Comparison of ENCODE assay signal across 8 mouse cellular contexts in the genomic region with DNA sequence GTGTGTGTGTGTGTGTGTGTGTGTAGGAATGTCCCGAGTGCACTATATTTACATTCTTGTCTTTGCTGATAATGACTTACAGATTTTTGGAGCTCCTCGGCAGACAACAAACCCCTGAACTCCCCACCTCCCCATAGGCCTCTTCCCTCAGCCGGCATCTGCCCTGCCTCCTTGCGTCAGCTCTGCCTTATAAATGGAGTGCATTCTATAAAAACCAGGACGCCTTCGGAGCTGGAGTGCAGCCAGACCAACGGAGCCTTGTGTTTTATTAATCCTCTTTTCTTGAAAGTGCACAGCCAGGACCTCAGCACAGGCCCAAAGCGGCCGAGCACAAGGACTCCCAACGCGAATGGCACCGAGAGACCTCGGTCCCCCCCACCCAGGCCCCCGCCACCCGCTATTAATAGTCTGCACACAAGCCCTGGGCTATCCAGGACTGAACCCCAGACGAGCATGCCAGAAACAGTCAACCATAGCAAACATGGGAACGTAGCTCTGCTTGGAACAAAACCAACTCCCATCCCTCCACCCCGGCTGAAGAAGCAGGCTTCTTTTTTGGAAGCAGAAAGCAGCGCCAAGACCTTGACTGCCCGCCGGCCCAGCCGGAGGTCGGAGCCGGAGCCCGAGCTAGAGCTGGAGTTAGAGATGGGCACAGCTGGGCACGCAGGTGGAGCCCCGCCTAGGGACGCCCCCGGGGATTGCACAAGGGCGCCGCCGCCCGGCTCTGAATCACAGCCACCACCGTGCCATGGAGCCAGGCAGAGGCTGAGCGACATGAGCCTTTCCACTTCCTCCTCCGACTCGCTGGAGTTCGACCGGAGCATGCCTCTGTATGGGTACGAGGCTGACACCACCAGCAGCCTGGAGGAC. TPM values are rescaled to one million over a fixed set of nuclear protein-coding genes. Genes with fewer than 3 reads are reported as not detected.
DNase-seq lines count a peak whose midpoint lies in the region; ATAC-seq and TF ChIP-seq lines count a peak whose summit lies in the region.

No protein-coding gene starts in this region.

- peak; percentile 19 for TF ChIP-seq CTCF in ES-Bruce4 (IDR thresholded peaks at IDR 0.05; ENCODE audit: low read depth, low read length)
- peak; percentile 29; the same call in 1 of the 2 replicates for TF ChIP-seq CTCF in cerebellum, adult 2 months (IDR thresholded peaks at IDR 0.05; ENCODE audit: borderline replicate concordance, insufficient read depth, low read depth, low read length)
- peak; percentile 58 for TF ChIP-seq CTCF in forebrain, postnatal 0 days (IDR thresholded peaks at IDR 0.05; ENCODE audit: low read depth)
- TF ChIP-seq CTCF in layer of hippocampus, adult 2 months (conservative IDR thresholded peaks at IDR 0.05), result peak; percentile 82
- TF ChIP-seq CTCF in liver, postnatal 0 days (IDR thresholded peaks at IDR 0.05; ENCODE audit: low read depth), result peak; percentile 40

- H3K27me3 ChIP-seq in ES-Bruce4 (ENCODE audit: control insufficient read depth, insufficient read depth, low read length, poor library complexity, severe bottlenecking), result no peaks in the 10 kb centered on the region
- H3K27me3 ChIP-seq in cerebellum, adult 2 months (ENCODE audit: control insufficient read depth, insufficient read depth, low read length), result no peaks in the 10 kb centered on the region
- no peaks in the 10 kb centered on the region for H3K27me3 ChIP-seq in forebrain, postnatal 0 days (ENCODE audit: insufficient read depth, low read length)
- H3K27me3 ChIP-seq in liver, postnatal 0 days (ENCODE audit: insufficient read depth, low read length), result no peaks in the 10 kb centered on the region
- no peaks in the 10 kb centered on the region for H3K27me3 ChIP-seq in neural tube, embryonic 14.5 days (ENCODE audit: control insufficient read depth, insufficient read depth, low read length)

- WGBS in cerebellum, adult 2 months, result 2% methylated on average over 40 of the region's 40 CpGs
- 3% methylated on average over 40 of the region's 40 CpGs for WGBS in forebrain, postnatal 0 days
- WGBS in liver, postnatal 0 days (ENCODE audit: insufficient replicate concordance), result 29% methylated on average over 40 of the region's 40 CpGs
- 21% methylated on average over 40 of the region's 40 CpGs for WGBS in neural tube, embryonic 14.5 days

- intact Hi-C loops in heart, postnatal 25 days (cut with DNase I), result no loop called here

- TF ChIP-seq EP300 in ES-Bruce4 (IDR thresholded peaks at IDR 0.05; ENCODE audit: insufficient read depth, low read depth, low read length), result no peak
- TF ChIP-seq EP300 in liver, postnatal 0 days (IDR thresholded peaks at IDR 0.05; ENCODE audit: low read depth), result no peak

- peak; percentile 88 for ATAC-seq in forebrain, postnatal 0 days
- peak; percentile 76 for ATAC-seq in liver, postnatal 0 days
- ATAC-seq in neural tube, embryonic 14.5 days (ENCODE audit: low read depth), result peak; percentile 87

- no peaks in the 10 kb centered on the region for H3K36me3 ChIP-seq in ES-Bruce4 (ENCODE audit: control insufficient read depth, insufficient read depth, low read length, poor library complexity, severe bottlenecking)
- H3K36me3 ChIP-seq in forebrain, postnatal 0 days (ENCODE audit: insufficient read depth), result no peaks in the 10 kb centered on the region
- H3K36me3 ChIP-seq in liver, postnatal 0 days (replicated peaks; ENCODE audit: insufficient read depth, low read length), result 0 out of 2 replicates have a peak, but pooled peaks cover 3% of the 10 kb centered on the region
- H3K36me3 ChIP-seq in neural tube, embryonic 14.5 days (ENCODE audit: control insufficient read depth, insufficient read depth, low read length), result no peaks in the 10 kb centered on the region

- no peaks in the 10 kb centered on the region for H3K9me3 ChIP-seq in ES-Bruce4 (replicated peaks; ENCODE audit: control insufficient read depth, insufficient read depth, low read length, poor library complexity, severe bottlenecking)
- H3K9me3 ChIP-seq in forebrain, postnatal 0 days (ENCODE audit: low read length), result no peaks in the 10 kb centered on the region
- H3K9me3 ChIP-seq in liver, postnatal 0 days (ENCODE audit: low read length), result no peaks in the 10 kb centered on the region
- no peaks in the 10 kb centered on the region for H3K9me3 ChIP-seq in neural tube, embryonic 14.5 days (ENCODE audit: control insufficient read depth, low read length)

- peak overlapping the region; percentile 47 for H3K9ac ChIP-seq in ES-Bruce4 (ENCODE audit: low read depth, poor library complexity, severe bottlenecking)
- H3K9ac ChIP-seq in forebrain, postnatal 0 days, result peak overlapping the region; percentile 64
- peak overlapping the region; percentile 35; the same call in 1 of the 2 replicates for H3K9ac ChIP-seq in liver, postnatal 0 days (replicated peaks)
- H3K9ac ChIP-seq in neural tube, embryonic 14.5 days (replicated peaks; ENCODE audit: low read depth, low read length), result peak overlapping the region; percentile 52

- no peak overlapping the region for H3K27ac ChIP-seq in ES-Bruce4 (ENCODE audit: insufficient read depth, low read length)
- peak overlapping the region; percentile 43 for H3K27ac ChIP-seq in cerebellum, adult 2 months (ENCODE audit: insufficient read depth, low read length)
- peak overlapping the region; percentile 74 for H3K27ac ChIP-seq in forebrain, postnatal 0 days (ENCODE audit: low read depth, low read length)
- peak overlapping the region; percentile 98 for H3K27ac ChIP-seq in layer of hippocampus, adult 2 months
- H3K27ac ChIP-seq in liver, postnatal 0 days (ENCODE audit: low read depth), result peak overlapping the region; percentile 62
- peak overlapping the region; percentile 83 for H3K27ac ChIP-seq in neural tube, embryonic 14.5 days (ENCODE audit: low read depth, low read length)

- peak overlapping the region; percentile 39 for H3K4me3 ChIP-seq in ES-Bruce4 (ENCODE audit: low read depth, low read length)
- peak overlapping the region; percentile 66 for H3K4me3 ChIP-seq in cerebellum, adult 2 months (replicated peaks; ENCODE audit: insufficient read depth, low read depth, low read length)
- peak overlapping the region; percentile 35 for H3K4me3 ChIP-seq in forebrain, postnatal 0 days (ENCODE audit: low read depth, low read length)
- H3K4me3 ChIP-seq in layer of hippocampus, adult 2 months, result peak overlapping the region; percentile 61
- peak overlapping the region; percentile 25; the same call in 1 of the 2 replicates for H3K4me3 ChIP-seq in liver, postnatal 0 days (ENCODE audit: low read depth, low read length)
- H3K4me3 ChIP-seq in neural tube, embryonic 14.5 days (ENCODE audit: low read depth, low read length), result peak overlapping the region; percentile 26

- DNase-seq in cerebellum, adult 2 months, result peak; percentile 78 to 85
- peak; percentile 80 for DNase-seq in forebrain, postnatal 0 days
- DNase-seq in heart, postnatal 25 days (ENCODE audit: low spot score), result peak; percentile 79
- peak; percentile 87 for DNase-seq in layer of hippocampus, adult 2 months (ENCODE audit: low spot score in 2 of 2)
- peak; percentile 71 for DNase-seq in liver, postnatal 0 days
- peak; percentile 11 to 17 for DNase-seq in thymus, adult 18-20 months

- peak overlapping the region; percentile 53 for H3K4me2 ChIP-seq in forebrain, postnatal 0 days (ENCODE audit: low read depth)
- H3K4me2 ChIP-seq in liver, postnatal 0 days (ENCODE audit: low read depth, low read length), result peak overlapping the region; percentile 59
- H3K4me2 ChIP-seq in neural tube, embryonic 14.5 days (ENCODE audit: low read depth, low read length), result peak overlapping the region; percentile 44

- TF ChIP-seq POLR2A in ES-Bruce4 (IDR thresholded peaks at IDR 0.05; ENCODE audit: insufficient read depth, low read length), result no peak
- 0 out of 2 replicates have a peak, but pooled peaks have one; percentile 10 for TF ChIP-seq POLR2A in cerebellum, adult 2 months (IDR thresholded peaks at IDR 0.05; ENCODE audit: borderline replicate concordance, insufficient read depth, low read length)

- H3K4me1 ChIP-seq in ES-Bruce4 (ENCODE audit: control insufficient read depth, insufficient read depth, low read length), result peaks cover 3% of the 10 kb centered on the region
- H3K4me1 ChIP-seq in cerebellum, adult 2 months (ENCODE audit: control insufficient read depth, insufficient read depth, low read length), result peaks cover 5% of the 10 kb centered on the region
- peaks cover 6% of the 10 kb centered on the region; the same call in 1 of the 2 replicates for H3K4me1 ChIP-seq in forebrain, postnatal 0 days (ENCODE audit: insufficient read depth)
- H3K4me1 ChIP-seq in liver, postnatal 0 days (ENCODE audit: insufficient read depth), result peaks cover 25% of the 10 kb centered on the region
- peaks cover 7% of the 10 kb centered on the region; the same call in 1 of the 2 replicates for H3K4me1 ChIP-seq in neural tube, embryonic 14.5 days (ENCODE audit: control insufficient read depth, insufficient read depth, low read length)

RNA-seq across cellular contexts. Expression of a gene that starts 41.7 kb away (rescaled TPM):
- 114 and 119 TPM in 2 replicates for polyA plus RNA-seq in ES-Bruce4 (2011; ENCODE audit: insufficient read depth, insufficient read length, low read depth, missing spikeins)
- polyA plus RNA-seq in cerebellum, adult 2 months (2012; rRNA removed), result 96.3 and 101 TPM in 2 replicates
- 124 and 145 TPM in 2 replicates for total RNA-seq in forebrain, postnatal 0 days (2014; rRNA removed)
- 152 and 176 TPM in 2 replicates for polyA plus RNA-seq in forebrain, postnatal 0 days (2015; fragmentation: Nextera tagmentation; extraction: Ambion mirVana)
- 100 to 1,000 TPM; 102 to 108 TPM for total RNA-seq in heart, postnatal 25 days (2021)
- 10 to 100 TPM; 64.5 to 66.8 TPM for total RNA-seq in layer of hippocampus, adult 2 months (2021)
- polyA plus RNA-seq in liver, postnatal 0 days (2015; fragmentation: Nextera tagmentation; extraction: Ambion mirVana), result 55.0 and 60.0 TPM in 2 replicates
- 145 and 151 TPM in 2 replicates for polyA plus RNA-seq in neural tube, embryonic 14.5 days (2014; fragmentation: Nextera tagmentation; extraction: Ambion mirVana)

Comparison
In these comparisons a context has a peak if more than half of its experiments do, and no peak if none do; other contexts are left out.
1. CTCF ChIP-seq: peak in every context shown above with its lines; median percentile 82 in layer of hippocampus, adult 2 months; 58 in forebrain, postnatal 0 days; 40 in liver, postnatal 0 days; 29 in cerebellum, adult 2 months; 19 in ES-Bruce4.
2. DNase-seq: peak in every context shown above with its lines; median percentile 87 in layer of hippocampus, adult 2 months; 82 in cerebellum, adult 2 months; 80 in forebrain, postnatal 0 days; 79 in heart, postnatal 25 days; 71 in liver, postnatal 0 days; 14 in thymus, adult 18-20 months.